Mouse (Mus musculus) bone marrow macrophage, adult 2 months (primary cell): ENCODE results near the gene Efna5.

Experiments used
- CTCF ChIP-seq: IDR thresholded peaks from 2 replicates; pipeline ENCODE4 v1.5.1; 2012; ENCODE audit warnings: low read depth, mild to moderate bottlenecking, low read length, moderate library complexity
- POLR2A ChIP-seq: IDR thresholded peaks from 2 replicates; pipeline ENCODE4 v1.6.1; 2012; ENCODE audit warnings: mild to moderate bottlenecking, low read depth, low read length, borderline replicate concordance

GRCm38 (mm10) chr17:62766705-62767104, 114.4 kb downstream of the Efna5 start:
- TF ChIP-seq CTCF = no peak
- no peak for TF ChIP-seq POLR2A
